Mouse (Mus musculus) urinary bladder, postnatal 4 days (tissue): ENCODE measurements around the gene Cxcl12.

ENCODE experiments used
- DNase-seq, 2 experiments: peaks; one replicate each; pipeline ENCODE4 v3.0.0; 2021 to 2022; ENCODE audit warnings: low spot score in 2 of 2

Cxcl12 gene

DNA sequence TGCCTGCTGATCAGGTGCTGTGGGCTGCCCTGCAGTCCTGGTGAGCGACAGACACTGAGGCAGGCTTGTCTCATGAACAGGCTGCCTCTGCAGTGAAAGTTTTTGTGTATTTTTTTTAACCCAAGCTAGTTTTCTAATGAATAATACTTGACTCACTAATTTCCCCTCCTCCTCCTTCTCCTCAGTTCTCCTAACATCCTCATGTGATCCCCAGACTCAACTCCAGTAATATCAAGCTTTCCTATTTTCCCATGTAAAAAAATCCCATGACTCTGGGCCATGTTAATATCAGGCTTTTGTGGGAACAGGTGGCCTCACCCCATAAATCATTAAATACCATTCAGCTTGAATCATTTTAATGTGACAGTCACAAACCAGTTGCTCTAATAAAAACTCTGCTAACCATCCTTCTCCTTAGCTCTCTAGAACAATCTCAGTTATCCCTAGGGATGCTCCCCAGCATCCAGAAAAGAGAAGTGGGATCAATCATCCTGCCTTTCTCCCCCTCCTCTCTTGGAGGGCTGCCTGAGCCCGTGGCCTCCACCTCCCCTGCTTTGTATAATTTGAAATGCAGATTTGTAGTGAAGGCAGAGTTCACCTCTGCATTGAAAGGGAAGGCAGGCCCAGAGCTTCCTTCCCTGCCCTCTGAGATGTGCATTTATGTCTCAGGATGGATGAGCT is 6.9 kb downstream of the Cxcl12 start:
- DNase-seq, result no peak

DNA sequence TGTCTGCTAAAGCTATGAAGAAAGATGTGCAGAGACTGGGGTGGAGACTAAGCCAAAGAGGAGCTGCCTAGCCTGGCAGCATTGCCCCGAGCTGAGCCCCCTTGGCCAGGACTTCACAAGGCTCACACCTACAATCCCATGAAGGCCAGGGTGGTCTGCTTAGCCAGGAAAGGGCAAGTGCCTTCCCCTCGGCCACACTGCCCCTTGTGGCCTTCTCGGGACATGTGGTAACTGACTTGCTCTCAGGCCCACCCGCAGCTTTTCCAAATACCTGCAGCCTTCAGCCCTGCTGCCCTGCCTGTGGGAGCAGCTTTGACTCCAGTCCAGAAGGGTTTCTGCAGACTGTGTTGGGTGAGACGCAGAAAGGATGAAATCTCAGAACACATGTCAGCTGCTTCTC is 8.1 kb downstream of the Cxcl12 start:
- DNase-seq, result no peak

DNA sequence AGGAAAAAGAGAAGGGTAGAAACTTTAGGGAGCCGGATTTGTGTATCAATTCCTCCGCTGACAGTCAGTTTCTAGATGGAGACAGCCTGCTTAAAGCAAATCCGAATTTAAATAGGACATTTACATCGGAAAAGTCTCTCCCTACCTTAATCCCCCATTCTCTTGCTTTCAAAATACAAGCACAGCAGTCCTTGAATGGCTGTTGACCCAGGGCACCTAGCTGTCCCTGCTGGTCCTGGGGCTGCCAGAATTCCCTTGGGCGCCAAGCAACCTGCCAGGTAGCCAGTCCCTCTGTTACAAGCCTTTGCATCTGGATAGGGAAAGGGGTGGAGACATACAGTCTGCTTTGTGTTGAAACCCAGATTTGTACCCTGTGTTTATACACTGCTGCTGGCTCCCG is 12.0 kb downstream of the Cxcl12 start:
- no peak for DNase-seq

GRCm38 (mm10) chr6:117185381-117185780 is 17.0 kb downstream of the Cxcl12 start:
- DNase-seq, result no peak

GRCm38 (mm10) chr6:117190453-117190852 is 22.1 kb downstream of the Cxcl12 start:
- DNase-seq, result no peak

DNA sequence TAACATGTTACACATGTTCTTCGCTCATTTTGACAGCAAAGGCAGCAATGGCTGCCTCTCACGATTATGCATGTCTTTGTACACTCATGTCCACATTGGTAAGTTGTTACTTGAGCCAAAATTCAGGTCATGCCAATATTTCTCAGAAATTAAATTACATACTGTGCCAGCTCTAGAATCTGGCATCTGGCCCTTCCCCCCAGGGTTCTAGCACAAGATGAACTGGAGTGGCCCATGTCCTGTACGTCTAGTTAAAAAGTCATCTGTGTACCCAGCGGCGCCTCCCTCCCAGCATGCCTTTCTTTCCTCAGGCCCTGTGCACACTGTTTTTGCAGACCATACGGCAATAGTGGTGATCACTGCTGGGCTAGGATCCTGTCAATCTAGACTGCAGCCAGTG is 23.4 kb downstream of the Cxcl12 start:
- DNase-seq, result no peak

- DNase-seq, result no peak
Observed at GRCm38 (mm10) chr6:117192678-117193077, 24.3 kb downstream of the Cxcl12 start.

GRCm38 (mm10) chr6:117195270-117195669 is 26.9 kb downstream of the Cxcl12 start:
- no peak for DNase-seq

DNA sequence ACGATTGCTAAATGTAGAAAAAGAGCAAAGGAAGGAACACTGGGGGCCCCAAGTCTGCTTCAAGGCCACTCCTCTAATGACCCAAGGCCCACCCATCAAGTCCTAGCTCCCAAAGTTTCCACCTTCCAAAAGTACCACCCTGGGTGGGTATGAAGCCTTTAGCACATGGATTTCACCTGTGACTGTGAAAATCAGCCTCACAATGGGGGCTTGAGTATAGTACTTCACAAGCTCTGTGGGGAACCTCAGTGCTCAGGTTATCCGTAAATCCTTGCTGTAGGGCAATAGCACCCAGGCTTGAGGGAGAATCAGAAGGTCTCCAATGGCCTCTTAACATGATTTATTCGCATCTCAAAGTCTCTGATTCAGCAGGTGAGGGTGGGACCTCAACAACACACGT is 30.5 kb downstream of the Cxcl12 start:
- no peak for DNase-seq

DNA sequence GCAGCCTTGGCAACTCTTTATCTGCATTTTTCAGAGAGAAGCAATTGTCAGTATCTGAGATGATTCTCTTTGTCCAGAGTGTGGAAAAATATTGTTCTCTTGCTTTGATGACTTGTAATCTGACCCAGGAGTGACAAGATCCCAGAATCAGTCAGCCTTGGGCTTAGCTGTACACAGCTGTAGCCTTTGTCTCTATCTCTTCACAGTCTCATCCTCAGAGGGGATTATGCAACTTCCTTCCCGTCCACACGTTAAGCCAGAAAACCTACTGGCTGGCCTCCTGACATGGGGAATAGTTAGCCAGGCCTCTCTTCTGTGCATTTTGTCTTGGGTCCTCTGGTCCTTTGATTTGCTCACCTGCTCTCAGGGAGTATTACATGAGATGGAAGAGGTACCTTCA is 31.4 kb downstream of the Cxcl12 start:
- DNase-seq, result no peak

GRCm38 (mm10) chr6:117200916-117201315 is 32.6 kb downstream of the Cxcl12 start:
- no peak for DNase-seq

GRCm38 (mm10) chr6:117201396-117201795 is 33.1 kb downstream of the Cxcl12 start:
- no peak for DNase-seq

DNA sequence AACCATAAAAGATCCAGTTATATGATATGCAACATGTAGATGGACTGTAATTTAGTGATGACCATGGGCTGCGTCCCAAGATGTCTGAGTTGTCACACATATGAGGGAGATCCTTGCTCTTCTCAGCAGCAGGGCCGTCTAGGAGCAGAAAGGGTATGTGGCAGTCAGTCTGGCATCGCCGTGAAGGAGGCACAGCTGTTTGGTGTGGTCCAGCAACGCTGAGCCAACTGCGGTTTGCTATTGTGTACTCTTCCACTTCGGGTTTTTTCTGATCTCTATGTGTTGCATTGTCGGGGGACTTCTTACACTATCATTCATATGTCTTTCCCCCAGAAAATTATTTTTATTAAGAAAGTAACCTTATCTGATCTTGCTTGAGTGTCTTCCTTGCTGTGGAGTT is 33.5 kb downstream of the Cxcl12 start:
- DNase-seq, result no peak

DNA sequence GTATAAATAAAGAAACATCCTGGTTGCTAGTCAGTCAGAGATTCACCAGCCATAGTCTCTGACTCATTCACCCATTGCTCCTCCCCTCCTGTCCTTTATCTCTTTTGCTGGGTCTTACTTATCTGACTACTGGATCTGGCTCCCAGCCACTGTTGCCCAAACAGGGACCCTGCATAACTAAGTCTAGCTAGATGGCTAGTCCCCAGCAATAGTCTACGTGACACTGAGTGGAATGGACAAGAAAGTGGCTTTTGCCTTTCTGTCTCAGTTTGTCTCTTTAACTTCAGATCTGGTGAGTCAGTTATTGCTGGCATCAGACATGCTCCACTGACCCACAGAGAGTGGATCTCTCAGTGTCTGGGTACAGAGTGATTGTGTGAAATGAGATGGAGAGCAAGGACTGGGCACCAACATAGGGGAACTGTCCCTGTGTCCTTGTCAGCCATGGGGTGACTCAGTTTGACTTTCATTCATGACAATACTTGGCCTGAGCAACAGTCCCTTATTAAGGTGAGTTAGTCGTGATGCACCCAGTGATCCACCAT is 34.6 kb downstream of the Cxcl12 start:
- no peak for DNase-seq

DNA sequence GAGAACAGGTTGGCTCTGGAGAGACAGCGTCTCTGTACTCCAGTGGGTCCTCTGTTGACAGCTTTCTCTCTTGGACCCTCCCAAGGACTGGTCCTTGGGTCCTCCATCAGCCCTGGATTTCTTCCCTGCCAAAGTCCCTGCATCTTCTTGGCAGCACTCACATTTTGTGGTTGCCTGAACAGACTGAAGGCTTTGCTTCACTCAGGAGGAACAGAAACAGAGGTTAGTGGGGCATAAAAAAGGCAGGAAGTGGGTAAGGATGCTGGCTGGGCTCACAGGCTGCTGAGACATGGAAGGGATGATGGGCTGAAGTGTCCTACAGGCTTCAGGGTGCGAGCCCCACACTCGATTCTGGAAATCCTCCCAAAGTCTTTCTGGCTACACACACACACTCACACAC is 35.8 kb downstream of the Cxcl12 start:
- DNase-seq, result no peak

DNA sequence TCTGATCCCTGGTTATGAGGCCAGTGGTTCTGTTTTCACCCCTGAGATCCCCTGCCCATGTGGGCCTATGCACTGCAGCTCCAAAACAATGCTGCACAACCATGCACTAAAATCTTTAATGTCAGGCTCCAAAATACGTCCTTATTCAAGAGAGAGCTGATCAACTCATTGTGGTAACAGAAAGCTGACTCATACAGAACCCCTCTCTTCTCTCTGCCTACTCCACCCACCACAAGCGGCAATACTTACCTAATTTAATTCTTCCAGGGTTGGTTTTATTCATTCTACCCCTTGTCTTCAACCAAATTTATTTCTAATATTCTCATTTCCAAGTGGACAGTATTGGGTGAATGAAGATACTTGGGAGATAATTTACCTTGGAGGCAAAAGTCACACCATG is 38.5 kb downstream of the Cxcl12 start:
- DNase-seq, result no peak

DNA sequence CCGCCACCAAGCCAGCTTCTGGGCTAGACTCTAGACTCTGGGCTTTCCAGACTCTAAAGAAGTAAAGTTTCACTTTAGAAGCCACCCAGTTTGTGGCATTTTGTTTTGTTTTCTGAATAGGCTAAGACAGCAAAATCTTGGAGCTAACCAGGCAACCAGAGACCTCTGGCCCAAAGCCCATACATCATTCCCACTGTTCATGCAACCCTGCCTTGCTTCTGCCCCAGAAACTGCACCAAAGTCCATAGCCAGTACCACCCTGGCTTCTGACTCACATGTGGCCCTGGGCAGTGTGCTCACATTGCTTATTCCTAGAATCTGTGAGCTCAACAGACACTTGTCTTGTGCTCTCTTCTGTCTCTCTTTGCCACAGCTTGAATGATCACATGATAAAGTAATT is 39.0 kb downstream of the Cxcl12 start:
- DNase-seq, result no peak

DNA sequence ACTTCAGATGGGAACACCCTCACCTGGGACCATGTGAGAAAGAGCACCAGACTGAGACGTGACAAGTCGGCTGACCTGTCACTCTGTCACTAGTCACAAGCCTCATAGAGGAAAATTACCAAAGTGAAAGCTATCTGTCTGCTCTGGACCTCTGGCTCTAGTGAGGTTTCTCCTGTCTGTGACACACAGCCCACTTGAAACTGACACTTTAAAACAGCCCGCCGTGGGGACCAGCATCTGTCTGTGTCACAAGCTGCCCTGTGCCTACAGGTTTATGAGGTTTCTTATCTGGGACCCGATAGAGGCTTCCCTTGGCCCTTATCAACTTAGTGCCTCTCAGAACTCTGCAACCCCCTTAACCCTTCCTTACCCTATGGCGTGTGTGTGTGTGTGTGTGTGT is 41.8 kb downstream of the Cxcl12 start:
- no peak for DNase-seq

DNA sequence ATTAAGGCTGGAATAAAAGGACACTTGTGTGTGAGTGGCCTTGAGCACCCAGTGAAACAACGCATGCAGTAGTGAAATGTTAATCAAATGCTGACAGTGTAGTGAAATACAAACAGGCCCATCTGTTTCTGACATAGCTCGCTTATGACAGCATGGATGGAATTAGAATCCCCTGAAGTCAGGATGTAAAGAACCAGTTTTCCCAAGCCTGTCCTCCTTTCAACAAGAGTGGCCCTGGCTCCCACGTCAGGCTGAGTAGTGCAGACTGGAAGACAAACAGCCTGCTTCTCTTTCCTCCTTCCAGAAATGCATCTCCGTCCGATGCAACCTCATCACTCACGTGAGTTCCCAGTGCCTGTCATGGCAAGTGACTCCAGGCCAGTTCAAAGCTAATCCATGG is 42.2 kb downstream of the Cxcl12 start:
- no peak for DNase-seq

GRCm38 (mm10) chr6:117214506-117214905 is 46.2 kb downstream of the Cxcl12 start:
- no peak for DNase-seq

GRCm38 (mm10) chr6:117218442-117219299 is 50.3 kb downstream of the Cxcl12 start:
- DNase-seq, result no peak

- DNase-seq, result no peak
Observed at GRCm38 (mm10) chr6:117219300-117219680, 51.0 kb downstream of the Cxcl12 start.

DNA sequence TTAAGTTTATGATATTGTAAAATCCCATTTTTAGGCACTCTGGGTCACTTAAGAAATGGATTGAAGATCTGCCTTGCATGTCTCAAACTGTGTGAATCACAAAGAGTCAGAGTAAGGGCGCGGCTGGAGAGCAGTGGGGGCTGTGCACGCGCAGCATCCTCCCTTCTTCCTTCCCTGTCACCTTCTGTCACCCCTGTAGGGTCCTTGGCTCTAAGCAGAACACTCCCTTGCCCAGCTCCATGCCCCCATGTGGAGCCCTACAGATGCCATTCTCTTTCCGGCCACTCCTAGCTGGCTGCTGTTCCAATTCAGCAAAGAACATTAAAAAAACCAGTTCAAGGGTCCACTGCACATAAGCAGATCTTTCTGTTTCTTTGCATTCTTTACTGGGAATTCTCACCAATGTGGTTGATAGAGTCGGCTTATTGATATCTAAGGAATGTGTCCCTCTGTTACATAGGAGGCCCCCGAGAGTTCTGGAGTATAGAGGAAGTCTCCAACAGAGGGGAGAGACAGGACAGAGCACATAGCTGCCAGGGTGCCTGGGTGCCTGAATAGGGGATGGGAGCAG is 51.7 kb downstream of the Cxcl12 start:
- no peak for DNase-seq
